Mouse (Mus musculus) Patski (cell line): ENCODE results near the gene Ap1s3. TPM values are rescaled to one million over a fixed set of nuclear protein-coding genes. Genes with fewer than 3 reads are reported as not detected.
A peak's percentile ranks its signal among the peaks of the same experiment; 100 is the strongest.

Source experiments
- ATAC-seq: fragments of 100-300 bp; one replicate; pipeline ENCODE4 v1.8.0; 2021
- CTCF ChIA-PET: fragments of 350-600 bp; sonication (Branson Sonifier 250); formaldehyde crosslinking; loops from one replicate; lab custom pipeline; 2022; ENCODE audit warnings: inconsistent platforms; lab: Charles Lee
- POLR2A ChIA-PET: fragments of 350-600 bp; sonication (Branson Sonifier 250); formaldehyde crosslinking; loops from one replicate; lab custom pipeline; 2022; ENCODE audit warnings: antibody characterized with exemption, inconsistent platforms; lab: Charles Lee
- DNase-seq: peaks from one replicate; pipeline ENCODE4 v3.0.0-alpha.2; 2011; ENCODE audit warnings: low read depth, low spot score
- H3K27me3 ChIP-seq: fragments of 371-371 bp; one replicate; pipeline ENCODE4 v1.5.1; 2021
- CTCF ChIP-seq: fragments of 100-300 bp; IDR thresholded peaks from one replicate; pipeline ENCODE4 v1.5.1; 2021
- in situ Hi-C: fragments of 300-500 bp; cut with MboI; formaldehyde crosslinking; loops from 3 replicates; pipeline ENCODE4 v1.11.1; 2018; ENCODE audit warnings: low pct_unique_long_range_greater_than_20kb, mixed read lengths
- polyA plus RNA-seq: library from polyadenylated mRNA; unstranded; gene quantifications from one replicate; pipeline ENCODE4 v1.2.3, GENCODE M21; 2021

Gene Ap1s3
- polyA plus RNA-seq, 1 experiment from 2014 or later = 16.3 TPM

GRCm38 (mm10) chr1:79698506-79698905 is 26.7 kb upstream of the Ap1s3 start:
- ATAC-seq (no peak), DNase-seq (no peak)
- TF ChIP-seq CTCF = no peak
- POLR2A ChIA-PET = interaction anchor here (1.1 kb wide), 1 partner anchor 9 kb away, joined by 3 read pairs; no protein-coding TSS in a partner anchor
- CTCF ChIA-PET = no interaction called here
- no peaks in the 10 kb centered on the region for H3K27me3 ChIP-seq
- in situ Hi-C loops = no loop called here

- no peak for TF ChIP-seq CTCF
- ChIA-PET CTCF (interaction anchor here (1.4 kb wide), 1 partner anchor 14 kb away, joined by 7 read pairs; no protein-coding TSS in a partner anchor), POLR2A (no interaction called here)
- no peaks in the 10 kb centered on the region for H3K27me3 ChIP-seq
- in situ Hi-C loops = no loop called here
- ATAC-seq (peak; percentile 65), DNase-seq (peak; percentile 60)
These were observed 25.6 kb upstream of the Ap1s3 start for GRCm38 (mm10) chr1:79697382-79697781.

- DNase-seq = no peak
- in situ Hi-C loops = no loop called here
- ChIA-PET CTCF (interaction anchor here (1.4 kb wide), 1 partner anchor 14 kb away, joined by 7 read pairs; no protein-coding TSS in a partner anchor), POLR2A (no interaction called here)
- no peak for ATAC-seq
- no peaks in the 10 kb centered on the region for H3K27me3 ChIP-seq
- TF ChIP-seq CTCF = no peak
These were observed 25.2 kb upstream of the Ap1s3 start for GRCm38 (mm10) chr1:79696933-79697332.

GRCm38 (mm10) chr1:79692482-79692881 is 20.7 kb upstream of the Ap1s3 start:
- ATAC-seq (no peak), DNase-seq (no peak)
- CTCF ChIA-PET = no interaction called here
- no peak for TF ChIP-seq CTCF
- in situ Hi-C loops = no loop called here
- no peaks in the 10 kb centered on the region for H3K27me3 ChIP-seq
- POLR2A ChIA-PET = no interaction called here

GRCm38 (mm10) chr1:79687254-79687653 is 15.5 kb upstream of the Ap1s3 start:
- ATAC-seq = no peak
- ChIA-PET POLR2A (no interaction called here), CTCF (no interaction called here)
- no peak for TF ChIP-seq CTCF
- no peak for DNase-seq
- in situ Hi-C loops = no loop called here
- H3K27me3 ChIP-seq = no peaks in the 10 kb centered on the region

GRCm38 (mm10) chr1:79684027-79684426 is 12.3 kb upstream of the Ap1s3 start:
- TF ChIP-seq CTCF = no peak
- ATAC-seq (no peak), DNase-seq (no peak)
- in situ Hi-C loops = no loop called here
- no peaks in the 10 kb centered on the region for H3K27me3 ChIP-seq
- CTCF ChIA-PET = interaction anchor here (1.2 to 2.0 kb wide), 3 partner anchors 13 to 981 kb away, joined by 3 to 7 read pairs (median 3); no protein-coding TSS in a partner anchor
- POLR2A ChIA-PET = no interaction called here

- peak; percentile 43 for TF ChIP-seq CTCF
- no peaks in the 10 kb centered on the region for H3K27me3 ChIP-seq
- CTCF ChIA-PET = interaction anchor here (0.7 to 3.0 kb wide), 12 partner anchors 9 to 956 kb away, joined by 3 to 11 read pairs (median 4); no protein-coding TSS in a partner anchor
- POLR2A ChIA-PET = interaction anchor here (0.6 to 0.7 kb wide), 2 partner anchors 26 to 633 kb away, joined by 8 to 9 read pairs; no protein-coding TSS in a partner anchor
- in situ Hi-C loops = no loop called here
- DNase-seq (no peak), ATAC-seq (no peak)
These were observed 11.2 kb upstream of the Ap1s3 start for GRCm38 (mm10) chr1:79682936-79683335.

- in situ Hi-C loops = no loop called here
- TF ChIP-seq CTCF = no peak
- CTCF ChIA-PET = interaction anchor here (2.0 to 3.0 kb wide), 2 partner anchors 14 to 40 kb away, joined by 6 to 11 read pairs; no protein-coding TSS in a partner anchor
- no peaks in the 10 kb centered on the region for H3K27me3 ChIP-seq
- DNase-seq = no peak
- ATAC-seq = no peak
- POLR2A ChIA-PET = no interaction called here
These were observed 9.0 kb upstream of the Ap1s3 start for GRCm38 (mm10) chr1:79680777-79681176.

GRCm38 (mm10) chr1:79678117-79678684 is 6.4 kb upstream of the Ap1s3 start:
- ChIA-PET CTCF (interaction anchor here (1.1 kb wide), 1 partner anchor 39 kb away, joined by 3 read pairs; no protein-coding TSS in a partner anchor), POLR2A (no interaction called here)
- in situ Hi-C loops = no loop called here
- peak; percentile 54 for DNase-seq
- TF ChIP-seq CTCF = no peak
- peak; percentile 75 for ATAC-seq
- no peaks in the 10 kb centered on the region for H3K27me3 ChIP-seq

- no peak for DNase-seq
- in situ Hi-C loops = no loop called here
- ATAC-seq = no peak
- H3K27me3 ChIP-seq = no peaks in the 10 kb centered on the region
- ChIA-PET POLR2A (interaction anchor here (0.6 to 0.7 kb wide), 2 partner anchors 497 to 808 kb away, joined by 3 read pairs; no protein-coding TSS in a partner anchor), CTCF (interaction anchor here (0.7 kb wide), 1 partner anchor 808 kb away, joined by 3 read pairs; no protein-coding TSS in a partner anchor)
- TF ChIP-seq CTCF = no peak
These were observed 3.9 kb upstream of the Ap1s3 start for GRCm38 (mm10) chr1:79675716-79676115.

- DNase-seq = no peak
- ATAC-seq = no peak
- TF ChIP-seq CTCF = no peak
- ChIA-PET POLR2A (interaction anchor here (2.5 kb wide), 1 partner anchor 11 kb away, joined by 11 read pairs; no protein-coding TSS in a partner anchor), CTCF (interaction anchor here (2.3 kb wide), 1 partner anchor 12 kb away, joined by 6 read pairs; no protein-coding TSS in a partner anchor)
- no peaks in the 10 kb centered on the region for H3K27me3 ChIP-seq
- in situ Hi-C loops = no loop called here
These were observed 603 bp downstream of the Ap1s3 start for GRCm38 (mm10) chr1:79671196-79671542.
